Mouse (Mus musculus): ENCODE measurements at regions not wholly inside any gene's neighbourhood (a gene's known extent, or its start where the extent isn't known, plus 50 kb on each side); places are given as distances from the start of the nearest gene placed in this dataset.

DNA sequence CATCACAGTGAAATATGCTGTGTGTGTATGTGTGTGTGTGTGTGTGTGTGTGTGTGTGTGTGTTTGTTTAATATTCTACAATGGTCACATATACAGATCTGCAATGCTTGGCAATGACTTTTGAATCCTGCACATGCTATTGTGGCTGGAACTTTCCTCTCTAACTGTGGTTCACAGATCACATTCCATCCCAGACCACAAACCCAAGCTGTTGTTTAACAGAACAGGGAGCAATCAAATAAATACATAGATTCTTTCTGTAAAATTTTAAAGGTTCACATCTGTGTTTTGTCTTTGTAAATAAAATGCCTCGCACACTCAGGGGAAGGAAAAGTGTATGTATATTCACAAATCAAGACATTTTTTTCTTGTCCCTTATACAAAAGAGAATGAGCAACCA, 744.9 kb upstream of the Jmjd1c start:
- TF ChIP-seq POLR2A (IDR thresholded peaks at IDR 0.05; ENCODE audit: low read depth, low read length) (no peak), CTCF (conservative IDR thresholded peaks at IDR 0.05; ENCODE audit: insufficient read depth, insufficient read length, low read depth, low read length) (no peak)

Measured in kidney, adult 2 months (tissue).